In genomic region chr11:8659851-8660250, GRCm38 (mm10) we compare ENCODE assay signal across 9 mouse cellular contexts. TPM values are rescaled to one million over a fixed set of nuclear protein-coding genes. Genes with fewer than 3 reads are reported as not detected.
DNase-seq lines count a peak whose midpoint lies in the region; ATAC-seq lines count a peak whose summit lies in the region.
"Had no signal": no experiment of that assay in that cellular context is flagged by ENCODE, and none has a peak within 500 bp of the region (broad histone marks: within the 10 kb centered on the region; RNA-seq: fewer than 3 reads in every experiment).

No protein-coding gene starts in this region.

- intact Hi-C loops in left cerebral cortex, postnatal 14 days (cut with DNase I), result loop anchor here (10.0 kb wide), 2 partner anchors 115 to 295 kb away; no protein-coding TSS in a partner anchor

- DNase-seq in cerebellum, postnatal 10 days, result peak; percentile 45 to 60
- DNase-seq in cerebellum, postnatal 14 days, result no peak
- DNase-seq in left cerebral cortex, postnatal 14 days (ENCODE audit: low spot score in 2 of 2), result peak; percentile 34 to 37
- no peak for DNase-seq in left cerebral cortex, adult 11 months (ENCODE audit: low spot score)
- no peak for DNase-seq in embryonic facial prominence, embryonic 14.5 days (ENCODE audit: low spot score)
- no peak for DNase-seq in retina, postnatal 1 day

- H3K9ac ChIP-seq in embryonic facial prominence, embryonic 14.5 days (ENCODE audit: low read depth, low read length), result peak overlapping the region; percentile 25; the same call in 1 of the 2 replicates
- no peak overlapping the region for H3K9ac ChIP-seq in limb, embryonic 15.5 days

- H3K27ac ChIP-seq in embryonic facial prominence, embryonic 14.5 days (replicated peaks; ENCODE audit: low read depth, low read length), result peak overlapping the region; percentile 75
- H3K27ac ChIP-seq in limb, embryonic 15.5 days, result peak overlapping the region; percentile 80

- no peaks in the 10 kb centered on the region for H3K27me3 ChIP-seq in embryonic facial prominence, embryonic 14.5 days (replicated peaks; ENCODE audit: control insufficient read depth, insufficient read depth, low read length)
- no peaks in the 10 kb centered on the region for H3K27me3 ChIP-seq in limb, embryonic 15.5 days

- ATAC-seq in embryonic facial prominence, embryonic 14.5 days (ENCODE audit: low read depth), result no peak
- no peak for ATAC-seq in limb, embryonic 15.5 days (ENCODE audit: insufficient number of reproducible peaks, low FRiP score, low TSS enrichment, low read depth)
- no peak for ATAC-seq in frontal cortex, adult (ENCODE audit: low TSS enrichment)
- ATAC-seq: hindbrain, embryonic 16.5 days had no signal

- H3K4me2 ChIP-seq in embryonic facial prominence, embryonic 14.5 days (ENCODE audit: low read depth, low read length), result peak overlapping the region; percentile 16; the same call in 1 of the 2 replicates
- H3K4me2 ChIP-seq in limb, embryonic 15.5 days, result peak overlapping the region; percentile 31

- 0 out of 2 replicates have a peak, but pooled peaks cover 5% of the 10 kb centered on the region for H3K9me3 ChIP-seq in embryonic facial prominence, embryonic 14.5 days (ENCODE audit: control insufficient read depth, low read length)
- no peaks in the 10 kb centered on the region for H3K9me3 ChIP-seq in limb, embryonic 15.5 days

- H3K36me3 ChIP-seq in embryonic facial prominence, embryonic 14.5 days (ENCODE audit: control insufficient read depth, insufficient read depth, low read length), result no peaks in the 10 kb centered on the region
- H3K36me3 ChIP-seq in limb, embryonic 15.5 days, result no peaks in the 10 kb centered on the region

- peaks cover 69% of the 10 kb centered on the region for H3K4me1 ChIP-seq in embryonic facial prominence, embryonic 14.5 days (ENCODE audit: control insufficient read depth, insufficient read depth, low read length)
- peaks cover 84% of the 10 kb centered on the region for H3K4me1 ChIP-seq in limb, embryonic 15.5 days

- no peak overlapping the region for H3K4me3 ChIP-seq in embryonic facial prominence, embryonic 14.5 days (ENCODE audit: low read depth, low read length)
- H3K4me3 ChIP-seq in limb, embryonic 15.5 days, result no peak overlapping the region

- WGBS in embryonic facial prominence, embryonic 14.5 days, result 40% methylated on average over 9 of the region's 9 CpGs
- 25% methylated on average over 9 of the region's 9 CpGs for WGBS in limb, embryonic 15.5 days

RNA-seq across cellular contexts. Expression of gene Tns3, which starts 4.5 kb away (rescaled TPM):
- total RNA-seq in left cerebral cortex, postnatal 14 days (2021), result 10 to 100 TPM; 37.5 to 40.8 TPM
- polyA plus RNA-seq in embryonic facial prominence, embryonic 14.5 days (2014; fragmentation: Nextera tagmentation; extraction: Ambion mirVana), result 19.3 and 20.5 TPM in 2 replicates
- 26.8 and 31.6 TPM in 2 replicates for polyA plus RNA-seq in limb, embryonic 15.5 days (2015; fragmentation: Nextera tagmentation; extraction: Ambion mirVana)

Comparison
In these comparisons a context has a peak if more than half of its experiments do, and no peak if none do; other contexts are left out.
1. DNase-seq: peak in cerebellum, postnatal 10 days (2 of 2) and left cerebral cortex, postnatal 14 days (2 of 2); none in cerebellum, postnatal 14 days (0 of 2), left cerebral cortex, adult 11 months (single experiment), embryonic facial prominence, embryonic 14.5 days (single experiment) and retina, postnatal 1 day (single experiment).